9 mouse cellular contexts compared by ENCODE assay signal in genomic region chr3:37686751-37687150, GRCm38 (mm10). TPM values are rescaled to one million over a fixed set of nuclear protein-coding genes. Genes with fewer than 3 reads are reported as not detected.
DNase-seq lines count a peak whose midpoint lies in the region; ATAC-seq and TF ChIP-seq lines count a peak whose summit lies in the region.
"Had no signal": no experiment of that assay in that cellular context is flagged by ENCODE, and none has a peak within 500 bp of the region (broad histone marks: within the 10 kb centered on the region; RNA-seq: fewer than 3 reads in every experiment).

No protein-coding gene starts in this region.

- no peak for DNase-seq in kidney, adult 2 months
- no peak for DNase-seq in kidney, postnatal 14 days
- peak; percentile 20 for DNase-seq in hindbrain, embryonic 11.5 days (ENCODE audit: low spot score)
- DNase-seq in gastrocnemius, postnatal 25 days = no peak
- no peak for DNase-seq in left cerebral cortex, postnatal 4 days
- DNase-seq in thymus, postnatal 36 days = no peak

- 30% methylated on average over 6 of the region's 6 CpGs for WGBS in kidney, adult 2 months
- WGBS in hindbrain, embryonic 11.5 days = 23% methylated on average over 6 of the region's 6 CpGs
- 15% methylated on average over 6 of the region's 6 CpGs for WGBS in midbrain, embryonic 12.5 days

- ATAC-seq in activated CD4-positive, CD25-positive, alpha-beta regulatory T cell, adult 4 months = peak; percentile 8
- no peak for ATAC-seq in hindbrain, embryonic 11.5 days (ENCODE audit: low FRiP score)
- no peak for ATAC-seq in midbrain, embryonic 12.5 days (ENCODE audit: low FRiP score, low read depth)
- ATAC-seq: Patski had no signal

- TF ChIP-seq POLR2A in kidney, adult 2 months (IDR thresholded peaks at IDR 0.05; ENCODE audit: low read depth, low read length) = no peak

- H3K4me1 ChIP-seq in kidney, adult 2 months (ENCODE audit: control insufficient read depth, insufficient read depth, low read length) = peaks cover 5% of the 10 kb centered on the region
- 0 out of 2 replicates have a peak, but pooled peaks cover 4% of the 10 kb centered on the region for H3K4me1 ChIP-seq in hindbrain, embryonic 11.5 days (replicated peaks; ENCODE audit: control insufficient read depth, insufficient read depth, low read length)
- peaks cover 6% of the 10 kb centered on the region for H3K4me1 ChIP-seq in midbrain, embryonic 12.5 days

- no peaks in the 10 kb centered on the region for H3K27me3 ChIP-seq in kidney, adult 2 months (replicated peaks; ENCODE audit: control insufficient read depth, insufficient read depth, low read length)
- H3K27me3 ChIP-seq in hindbrain, embryonic 11.5 days (ENCODE audit: control insufficient read depth, insufficient read depth, low read length) = peaks cover 11% of the 10 kb centered on the region
- peaks cover 56% of the 10 kb centered on the region for H3K27me3 ChIP-seq in midbrain, embryonic 12.5 days
- H3K27me3 ChIP-seq: Patski had no signal

- H3K9ac ChIP-seq in hindbrain, embryonic 11.5 days (ENCODE audit: low read depth, low read length) = 0 out of 2 replicates have a peak overlapping the region, but pooled peaks have one; percentile 19
- 0 out of 2 replicates have a peak overlapping the region, but pooled peaks have one; percentile 34 for H3K9ac ChIP-seq in midbrain, embryonic 12.5 days (replicated peaks)

- H3K9me3 ChIP-seq in hindbrain, embryonic 11.5 days (ENCODE audit: control insufficient read depth, low read length) = no peaks in the 10 kb centered on the region
- H3K9me3 ChIP-seq in midbrain, embryonic 12.5 days = no peaks in the 10 kb centered on the region

- peak overlapping the region; percentile 36 for H3K4me2 ChIP-seq in hindbrain, embryonic 11.5 days (replicated peaks; ENCODE audit: low read depth, low read length)
- H3K4me2 ChIP-seq in midbrain, embryonic 12.5 days (replicated peaks) = peak overlapping the region; percentile 53

- intact Hi-C loops in left cerebral cortex, postnatal 4 days (cut with DNase I) = no loop called here

- TF ChIP-seq CTCF in kidney, adult 2 months (conservative IDR thresholded peaks at IDR 0.05; ENCODE audit: insufficient read depth, insufficient read length, low read depth, low read length) = no peak

- H3K4me3 ChIP-seq in kidney, adult 2 months (ENCODE audit: insufficient read depth, low read depth, low read length) = peak overlapping the region; percentile 47
- no peak overlapping the region for H3K4me3 ChIP-seq in hindbrain, embryonic 11.5 days (ENCODE audit: low read depth, low read length)
- peak overlapping the region; percentile 18 for H3K4me3 ChIP-seq in midbrain, embryonic 12.5 days

- no peaks in the 10 kb centered on the region for H3K36me3 ChIP-seq in kidney, adult 2 months (ENCODE audit: control insufficient read depth, insufficient read depth, low read length)
- no peaks in the 10 kb centered on the region for H3K36me3 ChIP-seq in hindbrain, embryonic 11.5 days (ENCODE audit: control insufficient read depth, insufficient read depth, low read length)
- no peaks in the 10 kb centered on the region for H3K36me3 ChIP-seq in midbrain, embryonic 12.5 days

- peak overlapping the region; percentile 18; the same call in 1 of the 2 replicates for H3K27ac ChIP-seq in kidney, adult 2 months (ENCODE audit: insufficient read depth, low read depth, low read length)
- no peak overlapping the region for H3K27ac ChIP-seq in hindbrain, embryonic 11.5 days (ENCODE audit: low read depth, low read length)
- no peak overlapping the region for H3K27ac ChIP-seq in midbrain, embryonic 12.5 days (replicated peaks)

RNA-seq across cellular contexts. Expression of gene Gm5148, which starts 37.5 kb away (rescaled TPM):
- polyA plus RNA-seq in kidney, adult 2 months (2012; rRNA removed) = 9.3 and 10.8 TPM in 2 replicates
- 1 to 10 TPM; 1.5 to 1.6 TPM for polyA plus RNA-seq in activated CD4-positive, CD25-positive, alpha-beta regulatory T cell, adult 4 months (2017; shearing (Covaris generic))
- polyA plus RNA-seq in hindbrain, embryonic 11.5 days (2014; fragmentation: Nextera tagmentation; extraction: Ambion mirVana) = 2.9 and 3.0 TPM in 2 replicates
- 2.5 and 3.3 TPM in 2 replicates for polyA plus RNA-seq in midbrain, embryonic 12.5 days (2016; fragmentation: Nextera tagmentation; extraction: Ambion mirVana)
- under 1 TPM in 1 of 2 experiments, not detected in 1; 0.18 TPM for total RNA-seq in gastrocnemius, postnatal 25 days (2021)
- 1 to 10 TPM; 1.5 to 2.8 TPM for total RNA-seq in left cerebral cortex, postnatal 4 days (2021)

RNA-seq across cellular contexts. Expression of gene Spry1, which starts 47.0 kb away (rescaled TPM):
- 47.3 and 50.2 TPM in 2 replicates for polyA plus RNA-seq in kidney, adult 2 months (2012; rRNA removed)
- polyA plus RNA-seq in activated CD4-positive, CD25-positive, alpha-beta regulatory T cell, adult 4 months (2017; shearing (Covaris generic)) = 10 to 100 TPM; 10.2 to 10.3 TPM
- 5.8 and 8.0 TPM in 2 replicates for polyA plus RNA-seq in hindbrain, embryonic 11.5 days (2014; fragmentation: Nextera tagmentation; extraction: Ambion mirVana)
- polyA plus RNA-seq in midbrain, embryonic 12.5 days (2016; fragmentation: Nextera tagmentation; extraction: Ambion mirVana) = 7.9 and 8.3 TPM in 2 replicates
- 10 to 100 TPM; 18.8 to 21.5 TPM for total RNA-seq in gastrocnemius, postnatal 25 days (2021)
- 10 to 100 TPM; 15.2 to 15.6 TPM for total RNA-seq in left cerebral cortex, postnatal 4 days (2021)
